Mouse (Mus musculus) adrenal gland, postnatal 4 days (tissue): Measurements from ENCODE around the gene Cacna2d2. TPM values are rescaled to one million over a fixed set of nuclear protein-coding genes. Genes with fewer than 3 reads are reported as not detected.
A peak's percentile ranks its signal among the peaks of the same experiment; 100 is the strongest.

ENCODE experiments used
- DNase-seq, 2 experiments: peaks; one replicate each; pipeline ENCODE4 v3.0.0; 2021 to 2022; ENCODE audit warnings: low spot score in 2 of 2, mixed read lengths in 2 of 2
- total RNA-seq, 2 experiments: library from RNA; stranded (reverse); gene quantifications; 2 replicates each; pipeline ENCODE4 v1.2.3; 2021

Cacna2d2 gene
- total RNA-seq, 2 experiments from 2014 or later: 10.1 to 10.9 TPM

DNA sequence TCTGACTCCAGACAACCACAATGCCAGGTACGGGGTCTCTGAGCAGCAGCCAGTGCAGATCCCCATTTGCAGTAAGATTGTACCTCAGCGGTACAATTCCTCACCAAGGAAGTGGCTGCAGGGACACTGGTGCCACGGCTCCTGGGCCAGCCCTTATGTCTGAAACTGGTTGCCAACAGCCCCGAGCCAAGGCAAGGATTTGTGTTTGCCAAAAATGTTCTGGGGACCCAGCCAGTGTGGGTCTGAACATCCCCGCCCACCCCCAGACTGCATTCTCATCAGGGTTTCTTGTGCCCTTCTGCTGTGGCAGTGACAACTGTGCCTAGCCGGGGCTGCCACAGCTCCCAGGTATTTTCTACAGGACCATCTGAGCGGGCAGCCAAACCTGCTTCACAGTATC lies 138.8 kb downstream of the Cacna2d2 start:
- DNase-seq: no peak

- DNase-seq: no peak
Observed at GRCm38 (mm10) chr9:107538711-107539110, 139.3 kb downstream of the Cacna2d2 start.

DNA sequence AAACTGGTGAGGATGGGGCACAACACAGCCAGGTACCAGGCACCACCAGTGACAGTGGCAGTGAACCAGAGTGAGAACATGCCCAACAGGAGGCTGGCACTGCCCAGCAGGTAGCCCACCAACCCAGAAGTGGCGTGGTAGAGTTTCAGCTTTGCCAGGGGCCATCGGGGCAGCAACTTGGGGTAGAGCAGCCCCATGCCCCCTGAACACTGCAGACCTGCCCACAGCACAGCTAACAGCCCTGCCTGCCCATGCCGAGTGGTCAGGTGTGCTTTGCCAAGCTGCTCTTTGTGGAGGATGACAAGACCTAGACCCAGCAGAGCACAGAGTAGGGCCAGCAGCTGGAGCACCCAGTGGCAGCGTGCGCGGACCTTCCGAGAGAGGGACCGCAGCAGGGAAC lies 140.5 kb downstream of the Cacna2d2 start:
- DNase-seq: no peak

- no peak for DNase-seq
Observed at GRCm38 (mm10) chr9:107540420-107540819, 141.0 kb downstream of the Cacna2d2 start.

- DNase-seq: no peak
Observed at GRCm38 (mm10) chr9:107541005-107541404, 141.6 kb downstream of the Cacna2d2 start.

DNA sequence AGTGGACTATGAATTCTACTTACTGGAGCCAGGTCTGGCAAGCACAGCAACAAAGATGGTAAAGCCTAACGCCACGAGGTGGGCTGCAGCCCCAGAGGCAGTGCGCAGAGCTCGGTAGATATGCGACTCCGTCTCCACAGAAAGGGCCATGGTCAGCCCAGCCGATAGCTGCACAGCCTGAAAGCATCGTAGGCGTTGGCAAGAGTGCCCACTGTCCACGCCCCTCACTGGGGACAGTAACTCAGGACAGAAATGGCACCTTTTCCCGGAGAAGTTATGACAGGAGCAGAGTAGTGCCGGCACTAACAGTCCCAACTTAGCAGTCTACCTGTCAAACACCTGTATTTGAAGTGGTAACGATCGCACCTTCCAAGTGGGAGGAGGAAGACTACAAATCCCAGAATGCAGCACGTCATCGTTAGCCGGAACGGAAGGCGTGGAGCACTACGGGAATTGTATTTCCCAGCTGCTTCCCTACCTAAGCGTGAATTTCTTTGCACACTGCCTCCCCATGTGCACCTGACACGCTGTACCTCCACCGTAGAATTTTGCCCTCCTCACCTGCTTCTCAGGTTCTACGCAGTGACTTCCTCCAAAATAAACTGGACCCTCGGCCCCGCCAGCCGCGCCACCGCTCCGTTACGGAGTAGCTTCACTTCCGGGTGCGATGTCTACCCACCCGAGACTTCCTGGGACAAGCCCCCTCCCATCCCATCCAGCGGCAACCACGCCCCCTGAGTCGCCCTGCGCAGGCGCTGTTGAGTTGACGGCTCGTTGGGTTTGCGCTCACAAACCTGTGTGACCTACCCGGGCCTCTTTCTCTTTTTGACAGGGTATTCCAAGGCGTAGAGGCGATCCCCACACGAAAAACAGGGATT lies 142.3 kb downstream of the Cacna2d2 start, which contains the start of the genes Cyb561d2 and Nprl2:
Cyb561d2 (minus strand) TSS at position 720 of the 878 bp plus-strand sequence.
Nprl2 (plus strand) TSS at position 753 of the 878 bp plus-strand sequence.
- peak; percentile 83 to 92 for DNase-seq

- DNase-seq: no peak
Observed at GRCm38 (mm10) chr9:107542352-107542686, 142.9 kb downstream of the Cacna2d2 start.

- DNase-seq: no peak
Observed at GRCm38 (mm10) chr9:107542721-107543120, 143.3 kb downstream of the Cacna2d2 start.

DNA sequence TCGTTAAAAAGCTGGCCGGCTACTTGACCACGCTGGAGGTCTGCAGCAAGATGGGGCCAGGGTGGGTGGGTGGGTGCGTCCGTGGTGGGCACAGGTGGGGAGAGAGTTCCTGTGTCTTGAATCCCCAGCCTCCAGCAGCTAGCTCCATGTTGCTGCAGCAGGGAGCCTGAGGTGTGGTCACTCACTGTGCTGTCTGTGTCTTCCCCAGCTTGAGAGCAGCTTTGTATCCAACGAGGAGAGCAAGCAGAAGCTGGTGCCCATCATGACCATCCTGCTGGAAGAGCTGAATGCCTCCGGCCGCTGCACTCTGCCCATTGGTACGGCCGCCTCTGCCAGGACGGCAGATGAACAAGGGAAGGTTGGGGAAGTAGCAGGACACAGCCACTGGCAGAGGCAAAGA lies 143.9 kb downstream of the Cacna2d2 start:
- DNase-seq: no peak

- DNase-seq: no peak
Observed at GRCm38 (mm10) chr9:107544196-107544700, 144.8 kb downstream of the Cacna2d2 start.

DNA sequence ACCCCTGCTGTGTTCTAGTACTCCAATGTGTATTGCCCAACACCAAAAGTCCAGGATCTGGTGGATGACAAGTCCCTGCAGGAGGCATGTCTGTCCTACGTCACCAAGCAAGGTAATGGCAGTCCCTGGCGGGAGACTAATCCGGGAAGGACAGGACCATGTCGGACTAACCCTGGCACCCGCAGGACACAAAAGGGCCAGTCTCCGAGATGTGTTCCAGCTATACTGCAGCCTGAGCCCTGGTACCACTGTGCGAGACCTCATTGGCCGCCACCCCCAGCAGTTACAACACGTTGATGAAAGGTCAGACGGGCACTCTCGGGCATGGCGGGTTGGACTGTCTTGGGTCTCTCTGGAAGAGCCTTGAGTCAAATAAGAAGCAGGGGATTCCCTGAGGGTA lies 145.3 kb downstream of the Cacna2d2 start:
- DNase-seq: no peak

DNA sequence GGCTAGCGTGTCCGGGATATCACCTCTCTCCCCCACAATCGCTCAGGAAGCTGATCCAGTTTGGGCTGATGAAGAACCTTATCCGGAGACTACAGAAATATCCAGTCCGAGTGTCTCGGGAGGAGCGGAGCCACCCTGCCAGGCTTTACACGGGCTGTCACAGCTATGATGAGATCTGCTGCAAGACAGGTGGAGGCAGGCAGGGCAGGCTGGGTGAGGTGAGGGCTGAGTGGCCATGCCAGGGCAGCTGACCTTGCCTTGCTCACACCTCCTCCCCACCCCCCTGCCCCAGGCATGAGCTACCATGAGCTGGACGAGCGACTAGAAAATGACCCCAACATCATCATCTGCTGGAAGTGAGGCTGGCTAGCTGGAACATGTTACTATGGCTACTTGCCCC lies 145.8 kb downstream of the Cacna2d2 start:
- no peak for DNase-seq

DNA sequence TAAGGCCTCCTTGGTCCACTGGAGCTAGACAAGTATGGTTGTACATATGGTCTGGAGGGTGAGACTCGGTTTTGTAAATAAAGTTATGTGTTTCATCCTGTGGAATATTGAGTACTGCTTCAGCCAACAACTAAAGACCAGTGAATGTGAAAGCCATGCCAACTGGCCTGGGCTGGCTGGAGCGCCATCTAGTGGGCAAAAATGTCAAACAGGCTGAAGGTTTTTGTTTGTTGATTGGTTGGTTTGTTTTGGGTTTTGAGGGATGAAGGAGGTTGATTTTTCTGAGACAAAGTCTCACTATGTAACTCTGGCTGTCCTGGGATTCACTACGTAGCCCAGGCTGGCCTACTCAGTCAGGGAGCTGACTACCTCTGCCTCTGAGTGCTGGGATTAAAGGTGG lies 146.2 kb downstream of the Cacna2d2 start:
- DNase-seq: peak in 1 of 2 experiments; percentile 66

- DNase-seq: peak; percentile 72 to 84
Observed at GRCm38 (mm10) chr9:107547026-107547425, 147.6 kb downstream of the Cacna2d2 start, which contains the start of gene Zmynd10. TSS of gene Zmynd10 (plus strand) at chr9:107547298.

DNA sequence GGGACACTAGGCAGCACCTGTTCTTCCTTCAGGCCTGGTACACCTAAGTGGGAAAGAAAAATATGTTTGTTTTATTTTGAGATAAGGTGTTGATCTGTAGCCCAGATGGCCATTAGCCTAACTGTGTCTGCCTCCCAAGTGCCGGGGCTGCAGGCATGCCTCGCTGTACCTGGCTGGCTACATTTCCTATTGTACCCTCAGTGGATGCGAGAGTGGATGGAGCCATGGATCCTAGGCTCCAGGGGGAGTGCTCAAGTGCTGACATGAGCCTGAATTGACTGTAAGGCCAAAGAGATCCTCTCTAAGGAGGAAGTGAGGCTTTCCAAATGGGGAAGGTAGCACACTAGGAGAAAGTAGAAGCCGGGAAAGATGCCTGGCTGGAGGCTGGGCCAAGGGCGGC lies 148.5 kb downstream of the Cacna2d2 start:
- DNase-seq: no peak

- no peak for DNase-seq
Observed at GRCm38 (mm10) chr9:107548820-107549219, 149.4 kb downstream of the Cacna2d2 start.

GRCm38 (mm10) chr9:107549297-107550074 lies 150.1 kb downstream of the Cacna2d2 start:
- no peak for DNase-seq

- no peak for DNase-seq
Observed at GRCm38 (mm10) chr9:107550491-107551116, 151.2 kb downstream of the Cacna2d2 start.

DNA sequence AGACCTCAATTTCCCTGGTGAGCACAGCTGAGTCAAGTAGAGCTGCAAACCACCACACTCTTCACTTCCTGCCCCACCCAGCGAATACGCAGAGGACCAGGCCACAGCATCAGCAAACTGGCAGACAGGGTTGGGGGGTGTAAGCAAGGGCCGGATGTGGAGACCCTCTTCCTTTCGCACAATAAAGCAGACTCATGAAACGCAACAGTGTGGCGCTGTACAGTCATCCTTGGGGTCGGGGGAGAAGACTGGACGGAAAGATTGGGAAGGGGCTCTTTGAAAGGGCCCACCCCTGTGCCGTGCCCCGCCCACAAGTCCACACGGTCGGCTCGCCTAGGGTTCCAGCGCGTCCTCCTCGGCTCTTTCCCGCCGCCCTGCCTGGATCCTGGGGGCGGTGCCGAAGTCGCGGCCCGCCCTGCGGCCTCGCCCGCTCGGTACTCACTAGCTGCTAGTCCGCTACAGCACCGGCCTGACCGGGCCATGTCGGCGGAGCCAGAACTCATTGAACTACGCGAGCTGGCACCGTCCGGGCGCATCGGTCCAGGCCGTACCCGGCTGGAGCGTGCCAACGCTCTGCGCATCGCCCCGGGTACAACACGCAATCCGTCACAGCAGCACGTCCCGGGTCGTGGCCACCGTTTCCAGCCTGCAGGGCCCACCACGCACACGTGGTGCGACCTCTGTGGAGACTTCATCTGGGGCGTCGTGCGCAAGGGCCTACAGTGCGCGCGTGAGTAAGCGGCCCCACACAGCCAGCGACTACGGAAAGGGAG lies 151.9 kb downstream of the Cacna2d2 start, which contains the start of gene Rassf1:
Rassf1 (plus strand) TSS at position 439 of the 773 bp plus-strand sequence.
- DNase-seq: peak in 1 of 2 experiments; percentile 53

DNA sequence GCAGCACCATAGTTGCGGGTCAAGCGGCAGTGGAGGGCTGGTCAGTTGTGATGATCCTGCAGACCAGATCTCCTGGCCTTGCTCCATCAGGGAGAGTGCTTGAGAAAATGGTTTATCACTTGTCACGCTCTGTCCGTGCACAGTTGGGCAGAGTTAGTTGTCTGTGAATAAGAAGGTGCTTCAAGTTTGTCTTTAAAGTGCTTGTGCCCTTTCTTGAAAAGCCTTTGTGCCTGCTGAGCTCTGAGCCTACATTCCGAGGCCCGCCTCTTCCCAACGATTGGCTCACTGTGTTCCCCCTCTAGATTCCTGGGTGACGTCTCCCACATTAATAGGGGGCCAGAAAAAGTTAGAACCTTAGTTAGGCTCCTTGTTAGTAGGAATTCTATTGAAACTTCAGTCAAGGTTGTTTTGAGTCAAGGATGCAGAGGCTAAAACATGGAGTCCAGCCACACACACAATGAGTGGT lies 152.5 kb downstream of the Cacna2d2 start:
- no peak for DNase-seq
